Mouse (Mus musculus): ENCODE data around the gene Supt16.

Gene Supt16

GRCm38 (mm10) chr14:52197156-52197878 lies at the start of gene Supt16:
Gene Supt16, minus strand, starts transcription at chr14:52197416.
- peak; percentile 76 for DNase-seq (ENCODE audit: low spot score)

GRCm38 (mm10) chr14:52246129-52246528 lies 48.9 kb upstream of the Supt16 start:
- no peak for DNase-seq (ENCODE audit: low spot score)

GRCm38 (mm10) chr14:52244690-52245042 lies 47.5 kb upstream of the Supt16 start:
- DNase-seq (ENCODE audit: low spot score), result no peak

- DNase-seq (ENCODE audit: low spot score), result peak; percentile 99
Measured at GRCm38 (mm10) chr14:52244041-52244689, 46.9 kb upstream of the Supt16 start.

- no peak for DNase-seq (ENCODE audit: low spot score)
Measured at GRCm38 (mm10) chr14:52236216-52236615, 39.0 kb upstream of the Supt16 start.

GRCm38 (mm10) chr14:52235165-52235564 lies 37.9 kb upstream of the Supt16 start:
- DNase-seq (ENCODE audit: low spot score), result no peak

- DNase-seq (ENCODE audit: low spot score), result no peak
Measured at GRCm38 (mm10) chr14:52232249-52232648, 35.0 kb upstream of the Supt16 start.

- no peak for DNase-seq (ENCODE audit: low spot score)
Measured at GRCm38 (mm10) chr14:52225972-52226371, 28.8 kb upstream of the Supt16 start.

- DNase-seq (ENCODE audit: low spot score), result no peak
Measured at GRCm38 (mm10) chr14:52217261-52217660, 20.0 kb upstream of the Supt16 start.

GRCm38 (mm10) chr14:52199412-52199811 lies 2.2 kb upstream of the Supt16 start:
- no peak for DNase-seq (ENCODE audit: low spot score)

- no peak for DNase-seq (ENCODE audit: low spot score)
Measured at GRCm38 (mm10) chr14:52198141-52198540, 925 bp upstream of the Supt16 start.

GRCm38 (mm10) chr14:52196230-52197155 lies 723 bp downstream of the Supt16 start:
- DNase-seq (ENCODE audit: low spot score), result no peak

- DNase-seq (ENCODE audit: low spot score), result peak; percentile 43
Measured at GRCm38 (mm10) chr14:52195691-52196090, 1.5 kb downstream of the Supt16 start.

GRCm38 (mm10) chr14:52190740-52191359 lies 6.4 kb downstream of the Supt16 start:
- DNase-seq (ENCODE audit: low spot score), result peak; percentile 45

GRCm38 (mm10) chr14:52189519-52189918 lies 7.7 kb downstream of the Supt16 start:
- no peak for DNase-seq (ENCODE audit: low spot score)

GRCm38 (mm10) chr14:52188788-52189187 lies 8.4 kb downstream of the Supt16 start:
- no peak for DNase-seq (ENCODE audit: low spot score)

- DNase-seq (ENCODE audit: low spot score), result peak; percentile 6
Measured at GRCm38 (mm10) chr14:52166571-52166970, 30.6 kb downstream of the Supt16 start.

- no peak for DNase-seq (ENCODE audit: low spot score)
Measured at GRCm38 (mm10) chr14:52160911-52161310, 36.3 kb downstream of the Supt16 start.

GRCm38 (mm10) chr14:52155008-52155407 lies 42.2 kb downstream of the Supt16 start:
- no peak for DNase-seq (ENCODE audit: low spot score)

GRCm38 (mm10) chr14:52152613-52153012 lies 44.6 kb downstream of the Supt16 start:
- no peak for DNase-seq (ENCODE audit: low spot score)

GRCm38 (mm10) chr14:52152179-52152578 lies 45.0 kb downstream of the Supt16 start:
- no peak for DNase-seq (ENCODE audit: low spot score)

GRCm38 (mm10) chr14:52149888-52150287 lies 47.3 kb downstream of the Supt16 start:
- DNase-seq (ENCODE audit: low spot score), result no peak

Data from lung, postnatal 25 days (tissue).